Mouse (Mus musculus) adrenal gland, adult 10 weeks (tissue): ENCODE data around the gene Tubb3. TPM values are rescaled to one million over a fixed set of nuclear protein-coding genes. Genes with fewer than 3 reads are reported as not detected.

Source experiments
- polyA plus RNA-seq: library from polyadenylated mRNA; stranded (reverse); fragments of 350-450 nt; fragmentation: Illumina TruSeq; extraction: RNeasy Lipid Tissue Mini Kit (QIAGEN cat#74804); gene quantifications from one replicate; pipeline ENCODE4 v1.2.3, GENCODE M21; 2014; ENCODE audit warnings: low read depth, low replicate concordance

The Tubb3 gene
- 0.52 TPM for polyA plus RNA-seq

DNA sequence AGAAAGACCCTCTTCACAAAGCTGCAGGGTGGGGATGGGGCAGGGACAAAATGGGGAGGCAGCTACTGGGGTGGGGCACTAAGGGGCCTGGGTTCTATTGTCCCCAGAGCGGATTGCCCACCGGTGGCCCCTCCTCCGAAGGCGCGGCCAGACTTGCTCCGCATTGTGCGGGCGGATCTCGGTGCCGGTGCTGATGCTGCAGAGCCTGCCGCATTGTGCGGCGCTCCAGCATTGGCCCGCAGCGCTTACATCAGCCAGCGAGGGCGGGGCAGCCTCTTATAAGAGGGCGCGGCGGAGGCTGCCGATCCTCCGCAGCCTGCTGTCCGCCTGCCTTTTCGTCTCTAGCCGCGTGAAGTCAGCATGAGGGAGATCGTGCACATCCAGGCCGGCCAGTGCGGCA lies at the start of gene Tubb3:
Gene Tubb3, plus strand, starts transcription at position 179 of the 400 bp plus-strand sequence.

GRCm38 (mm10) chr8:123373403-123374238 lies 37.6 kb upstream of the Tubb3 start, which contains the start of gene Tcf25:
Tcf25 (plus strand) TSS chr8:123373753.

GRCm38 (mm10) chr8:123406786-123407185 lies 4.4 kb upstream of the Tubb3 start, which contains the start of gene Mc1r:
Mc1r (plus strand) TSS chr8:123407107.

GRCm38 (mm10) chr8:123423441-123423840 lies 12.2 kb downstream of the Tubb3 start, which contains the start of gene Def8:
Def8 (plus strand) TSS chr8:123423527.

Other genes starting within 250 kb of the Tubb3 start
- 17.1 TPM for gene Dpep1, start 225.2 kb upstream of the Tubb3 start, polyA plus RNA-seq
- gene Chmp1a, start 198.7 kb upstream of the Tubb3 start, polyA plus RNA-seq, result 9.4 TPM
- 0.70 TPM for gene Spata33, start 198.6 kb upstream of the Tubb3 start, polyA plus RNA-seq
- gene Cdk10, start 186.6 kb upstream of the Tubb3 start, polyA plus RNA-seq, result 2.9 TPM
- 0.58 TPM for gene Spata2l, start 175.2 kb upstream of the Tubb3 start, polyA plus RNA-seq
- 2.2 TPM for gene Zfp276, start 157.2 kb upstream of the Tubb3 start, polyA plus RNA-seq
- gene Vps9d1, start 157.1 kb upstream of the Tubb3 start, polyA plus RNA-seq, result 1.9 TPM
- gene Fanca, start 92.8 kb upstream of the Tubb3 start, polyA plus RNA-seq, result not detected
- gene Spire2, start 78.7 kb upstream of the Tubb3 start, polyA plus RNA-seq, result not detected
- gene Tcf25, start 37.7 kb upstream of the Tubb3 start, polyA plus RNA-seq, result 246 TPM
- gene Mc1r, start 4.3 kb upstream of the Tubb3 start, polyA plus RNA-seq, result not detected
- gene Def8, start 12.1 kb downstream of the Tubb3 start, polyA plus RNA-seq, result 3.0 TPM
- gene Afg3l1, start 66.5 kb downstream of the Tubb3 start, polyA plus RNA-seq, result 13.5 TPM
- gene Dbndd1, start 104.0 kb downstream of the Tubb3 start, polyA plus RNA-seq, result not detected
- 0.87 TPM for gene Gas8, start 107.4 kb downstream of the Tubb3 start, polyA plus RNA-seq
- gene Rhou, start 242.5 kb downstream of the Tubb3 start, polyA plus RNA-seq, result 46.7 TPM